In genomic region chr8:124763061-124763460, GRCm38 (mm10) we compare ENCODE assay signal across 36 mouse cellular contexts. TPM values are rescaled to one million over a fixed set of nuclear protein-coding genes. Genes with fewer than 3 reads are reported as not detected.
"Had no signal": no experiment of that assay in that cellular context is flagged by ENCODE, and none has a peak within 500 bp of the region (broad histone marks: within the 10 kb centered on the region; RNA-seq: fewer than 3 reads in every experiment).

No protein-coding gene starts in this region.

- ATAC-seq: hindbrain, embryonic 16.5 days; hindbrain, postnatal 0 days; inflammation-experienced regulatory T-cells, adult 6 months; intestine, embryonic 15.5 days; intestine, embryonic 16.5 days; intestine, postnatal 0 days had no signal

- DNase-seq: heart, postnatal 10 days; heart, postnatal 14 days; heart, postnatal 36 days; heart, postnatal 4 days; kidney, adult 11 months; kidney, adult 18-20 months; kidney, adult 2 months; kidney, adult 8-10 months; kidney, adult 9 months; kidney, postnatal 10 days; kidney, postnatal 14 days; kidney, postnatal 25 days; kidney, postnatal 36 days; kidney, postnatal 4 days; layer of hippocampus, adult 9-11 months; layer of hippocampus, postnatal 36 days had no signal

- H3K9ac ChIP-seq: heart, embryonic 12.5 days; heart, embryonic 13.5 days; heart, embryonic 15.5 days; hindbrain, embryonic 12.5 days; hindbrain, embryonic 13.5 days; hindbrain, embryonic 14.5 days; hindbrain, embryonic 15.5 days; intestine, embryonic 15.5 days; kidney, embryonic 15.5 days had no signal

- H3K4me3 ChIP-seq: heart, embryonic 10.5 days; heart, embryonic 12.5 days; heart, embryonic 13.5 days; heart, embryonic 15.5 days; hindbrain, embryonic 10.5 days; hindbrain, embryonic 12.5 days; hindbrain, embryonic 13.5 days; hindbrain, embryonic 15.5 days; intestine, embryonic 15.5 days; kidney, embryonic 15.5 days; layer of hippocampus, adult 2 months had no signal

- H3K9me3 ChIP-seq: heart, embryonic 10.5 days; heart, embryonic 12.5 days; heart, embryonic 13.5 days; heart, embryonic 15.5 days; hindbrain, embryonic 10.5 days; hindbrain, embryonic 12.5 days; hindbrain, embryonic 13.5 days; hindbrain, embryonic 15.5 days; intestine, embryonic 15.5 days had no signal

- H3K36me3 ChIP-seq: heart, embryonic 10.5 days; heart, embryonic 12.5 days; heart, embryonic 13.5 days; heart, embryonic 15.5 days; hindbrain, embryonic 10.5 days; hindbrain, embryonic 12.5 days; hindbrain, embryonic 13.5 days; hindbrain, embryonic 15.5 days; intestine, embryonic 15.5 days; kidney, embryonic 15.5 days had no signal

- H3K27ac ChIP-seq: heart, embryonic 10.5 days; heart, embryonic 13.5 days; heart, embryonic 15.5 days; hindbrain, embryonic 10.5 days; hindbrain, embryonic 12.5 days; hindbrain, embryonic 13.5 days; hindbrain, embryonic 14.5 days; hindbrain, embryonic 15.5 days; hindbrain, postnatal 0 days; intestine, embryonic 15.5 days; kidney, embryonic 15.5 days; kidney, postnatal 0 days; layer of hippocampus, adult 2 months had no signal

- H3K4me2 ChIP-seq: heart, embryonic 11.5 days; heart, embryonic 12.5 days; heart, embryonic 13.5 days; heart, embryonic 15.5 days; hindbrain, embryonic 12.5 days; hindbrain, embryonic 13.5 days; hindbrain, embryonic 14.5 days; hindbrain, embryonic 15.5 days; intestine, embryonic 15.5 days; kidney, embryonic 15.5 days had no signal

- H3K4me1 ChIP-seq: heart, embryonic 10.5 days; heart, embryonic 12.5 days; heart, embryonic 13.5 days; heart, embryonic 15.5 days; hindbrain, embryonic 10.5 days; hindbrain, embryonic 12.5 days; hindbrain, embryonic 13.5 days; hindbrain, embryonic 15.5 days; intestine, embryonic 15.5 days; kidney, embryonic 15.5 days had no signal

- H3K27me3 ChIP-seq: heart, embryonic 15.5 days; hindbrain, embryonic 12.5 days; hindbrain, embryonic 13.5 days; hindbrain, embryonic 15.5 days; intestine, embryonic 15.5 days; kidney, embryonic 15.5 days had no signal

RNA-seq across cellular contexts. Expression of gene Trim67, which starts 29.8 kb away (rescaled TPM):
- polyA plus RNA-seq: inflammation-experienced regulatory T-cells, adult 6 months; kidney, embryonic 14.5 days had no signal
